Mouse (Mus musculus): Measurements from ENCODE around the gene Gm8890. TPM values are rescaled to one million over a fixed set of nuclear protein-coding genes. Genes with fewer than 3 reads are reported as not detected.

Gene Gm8890
- not detected in 2 replicates for polyA plus RNA-seq (2015; fragmentation: Nextera tagmentation; extraction: Ambion mirVana)

DNA sequence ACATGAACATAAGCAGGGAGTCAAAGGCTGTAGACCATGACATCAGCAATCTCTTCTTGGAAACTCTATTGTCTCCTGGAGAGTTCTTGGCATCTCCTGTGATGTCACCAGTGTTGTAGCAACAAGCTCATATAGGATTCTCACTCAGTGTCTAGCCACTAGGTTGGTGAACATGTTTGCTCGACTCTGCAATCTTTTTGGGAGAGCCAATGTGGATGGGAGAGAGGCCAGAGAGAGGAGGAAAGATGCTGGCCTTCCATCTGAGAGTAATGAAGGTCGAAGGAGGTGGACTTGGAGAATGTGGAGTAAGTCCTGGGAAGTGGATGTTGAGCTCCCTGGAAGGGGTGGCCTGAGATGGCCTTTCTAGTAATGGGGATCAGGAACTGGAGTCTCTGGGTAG, at the start of gene Gm8890:
Gene Gm8890, plus strand, starts transcription at position 301 of the 400 bp plus-strand sequence.

Other genes with a start within 250 kb of the Gm8890 start
- not detected in 2 replicates for gene Gm8879, start 128.4 kb upstream of the Gm8890 start, polyA plus RNA-seq (2015; fragmentation: Nextera tagmentation; extraction: Ambion mirVana)
- not detected in 2 replicates for gene Gm5861, start 73.0 kb upstream of the Gm8890 start, polyA plus RNA-seq (2015; fragmentation: Nextera tagmentation; extraction: Ambion mirVana)
- gene Speer1, start 85.5 kb downstream of the Gm8890 start, polyA plus RNA-seq (2015; fragmentation: Nextera tagmentation; extraction: Ambion mirVana): not detected in 2 replicates
- not detected in 2 replicates for gene Gm8897, start 160.4 kb downstream of the Gm8890 start, polyA plus RNA-seq (2015; fragmentation: Nextera tagmentation; extraction: Ambion mirVana)
- not detected in 2 replicates for gene Gm8906, start 246.7 kb downstream of the Gm8890 start, polyA plus RNA-seq (2015; fragmentation: Nextera tagmentation; extraction: Ambion mirVana)

Measured in skeletal muscle tissue, postnatal 0 days (tissue).